Mouse (Mus musculus) embryonic facial prominence, embryonic 11.5 days (tissue): Measurements from ENCODE around the gene Ranbp9. TPM values are rescaled to one million over a fixed set of nuclear protein-coding genes. Genes with fewer than 3 reads are reported as not detected.

Source experiments
- ATAC-seq: fragments of 200-750 bp; cut with Nextera tagmentation; replicated peaks from 2 replicates; pipeline ENCODE4 v1.8.0; 2017; ENCODE audit warnings: low read depth; ENCODE audit not compliant: insufficient number of reproducible peaks, low FRiP score, low TSS enrichment
- DNase-seq: peaks from one replicate; pipeline ENCODE4 v3.0.0-alpha.2; 2015; ENCODE audit warnings: low spot score
- H3K27ac ChIP-seq: fragments of 300-500 bp; sonication (generic); replicated peaks from 2 replicates; pipeline ENCODE4 v1.5.1; 2014; ENCODE audit warnings: mild to moderate bottlenecking, low read depth, low read length, control low read depth
- H3K27me3 ChIP-seq: fragments of 300-500 bp; sonication (generic); 2 replicates; pipeline ENCODE4 v1.6.1; 2014; ENCODE audit warnings: mild to moderate bottlenecking, low read length, moderate library complexity, mixed read lengths; ENCODE audit not compliant: control insufficient read depth, insufficient read depth
- H3K36me3 ChIP-seq: fragments of 300-500 bp; sonication (generic); replicated peaks from 2 replicates; pipeline ENCODE4 v1.6.1; 2014; ENCODE audit warnings: low read depth, mild to moderate bottlenecking, low read length, moderate library complexity, mixed read lengths; ENCODE audit not compliant: control insufficient read depth, insufficient read depth
- H3K4me1 ChIP-seq: fragments of 300-500 bp; sonication (generic); 2 replicates; pipeline ENCODE4 v1.6.1; 2014; ENCODE audit warnings: low read length, mixed read lengths; ENCODE audit not compliant: control insufficient read depth, insufficient read depth
- H3K4me2 ChIP-seq: fragments of 300-500 bp; sonication (generic); 2 replicates; pipeline ENCODE4 v1.6.1; 2014; ENCODE audit warnings: low read depth, mild to moderate bottlenecking, control low read depth, low read length, moderate library complexity
- H3K4me3 ChIP-seq: fragments of 300-500 bp; sonication (generic); 2 replicates; pipeline ENCODE4 v1.5.1; 2014; ENCODE audit warnings: low read depth, low read length, control low read depth
- H3K9ac ChIP-seq: fragments of 300-500 bp; sonication (generic); replicated peaks from 2 replicates; pipeline ENCODE4 v1.6.1; 2014; ENCODE audit warnings: mild to moderate bottlenecking, control low read depth, low read length
- H3K9me3 ChIP-seq: fragments of 300-500 bp; sonication (generic); replicated peaks from 2 replicates; pipeline ENCODE4 v1.6.1; 2016; ENCODE audit warnings: mild to moderate bottlenecking, low read length, inconsistent platforms, mixed read lengths; ENCODE audit not compliant: control insufficient read depth
- WGBS: fragments of 180-500 bp; shearing (Covaris S2); extraction: QIAGEN DNeasy Blood & Tissue Kit; methylation state at CpG from one replicate; pipeline ENCODE4 v1.1.7; 2014; 5-methylcytosine and 5-hydroxymethylcytosine counted together
- polyA plus RNA-seq: library from polyadenylated mRNA; unstranded; fragments of >200 nt; fragmentation: Nextera tagmentation; extraction: Ambion mirVana; gene quantifications from 2 replicates; pipeline ENCODE4 v1.2.1, GENCODE M21; 2014

Gene Ranbp9
- polyA plus RNA-seq, 1 experiment from 2014 or later, result 14.9 TPM

DNA sequence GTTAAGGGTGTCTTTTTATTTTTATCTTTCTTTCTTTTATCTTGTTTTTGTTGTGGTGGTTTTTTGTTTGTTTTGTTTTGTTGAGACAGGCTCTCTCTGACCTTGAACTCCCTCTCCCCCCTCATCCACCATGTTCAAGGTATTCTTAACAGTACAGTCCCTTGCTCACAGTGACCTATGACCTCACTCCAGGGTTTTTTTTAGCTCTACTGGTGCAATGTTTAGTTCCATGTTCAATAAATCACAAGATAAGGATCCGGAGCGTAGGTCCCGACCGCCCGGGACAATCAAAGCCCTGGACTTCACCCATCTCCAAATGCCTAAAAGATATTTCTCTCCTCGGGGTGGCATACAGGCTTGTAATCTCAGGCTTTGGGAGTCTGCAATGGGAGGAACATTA, 111.0 kb downstream of the Ranbp9 start:
- no peak overlapping the region for H3K4me2 ChIP-seq
- H3K36me3 ChIP-seq, result no peaks in the 10 kb centered on the region; the same call in 1 of the 2 replicates
- DNase-seq (no peak), ATAC-seq (no peak)
- H3K27ac ChIP-seq, result no peak overlapping the region
- no peak overlapping the region for H3K4me3 ChIP-seq
- WGBS, result 95% methylated on average over 6 of the region's 6 CpGs
- no peaks in the 10 kb centered on the region for H3K4me1 ChIP-seq
- H3K9ac ChIP-seq, result no peak overlapping the region
- H3K9me3 ChIP-seq, result no peaks in the 10 kb centered on the region
- H3K27me3 ChIP-seq, result no peaks in the 10 kb centered on the region

DNA sequence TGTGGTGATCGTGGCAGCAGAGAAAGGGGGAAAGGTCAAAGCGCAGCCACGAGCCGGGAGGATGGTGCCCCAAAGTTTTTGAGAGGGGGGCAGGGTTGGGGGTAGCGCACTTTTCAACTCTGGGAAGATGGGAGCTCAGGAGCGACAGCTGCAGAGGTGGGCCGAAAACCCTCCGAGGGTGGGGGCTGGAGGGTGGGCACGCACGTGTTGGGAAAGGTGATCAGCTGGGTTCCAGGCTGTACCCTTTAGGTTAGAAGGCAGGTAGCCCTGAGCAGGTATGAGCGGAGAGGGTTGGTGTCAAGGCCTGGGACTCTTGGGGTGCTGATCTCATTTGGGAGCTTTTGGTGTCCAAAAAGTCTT, 115.3 kb downstream of the Ranbp9 start:
- H3K27me3 ChIP-seq, result no peaks in the 10 kb centered on the region
- 10% methylated on average over 11 of the region's 11 CpGs for WGBS
- DNase-seq (no peak), ATAC-seq (peak; percentile 40; the same call in 1 of the 2 replicates)
- no peaks in the 10 kb centered on the region for H3K9me3 ChIP-seq
- H3K36me3 ChIP-seq, result no peaks in the 10 kb centered on the region
- H3K9ac ChIP-seq, result peak overlapping the region; percentile 86
- H3K4me1 ChIP-seq, result no peaks in the 10 kb centered on the region
- H3K4me3 ChIP-seq, result peak overlapping the region; percentile 59
- H3K4me2 ChIP-seq, result peak overlapping the region; percentile 80
- peak overlapping the region; percentile 65 for H3K27ac ChIP-seq

DNA sequence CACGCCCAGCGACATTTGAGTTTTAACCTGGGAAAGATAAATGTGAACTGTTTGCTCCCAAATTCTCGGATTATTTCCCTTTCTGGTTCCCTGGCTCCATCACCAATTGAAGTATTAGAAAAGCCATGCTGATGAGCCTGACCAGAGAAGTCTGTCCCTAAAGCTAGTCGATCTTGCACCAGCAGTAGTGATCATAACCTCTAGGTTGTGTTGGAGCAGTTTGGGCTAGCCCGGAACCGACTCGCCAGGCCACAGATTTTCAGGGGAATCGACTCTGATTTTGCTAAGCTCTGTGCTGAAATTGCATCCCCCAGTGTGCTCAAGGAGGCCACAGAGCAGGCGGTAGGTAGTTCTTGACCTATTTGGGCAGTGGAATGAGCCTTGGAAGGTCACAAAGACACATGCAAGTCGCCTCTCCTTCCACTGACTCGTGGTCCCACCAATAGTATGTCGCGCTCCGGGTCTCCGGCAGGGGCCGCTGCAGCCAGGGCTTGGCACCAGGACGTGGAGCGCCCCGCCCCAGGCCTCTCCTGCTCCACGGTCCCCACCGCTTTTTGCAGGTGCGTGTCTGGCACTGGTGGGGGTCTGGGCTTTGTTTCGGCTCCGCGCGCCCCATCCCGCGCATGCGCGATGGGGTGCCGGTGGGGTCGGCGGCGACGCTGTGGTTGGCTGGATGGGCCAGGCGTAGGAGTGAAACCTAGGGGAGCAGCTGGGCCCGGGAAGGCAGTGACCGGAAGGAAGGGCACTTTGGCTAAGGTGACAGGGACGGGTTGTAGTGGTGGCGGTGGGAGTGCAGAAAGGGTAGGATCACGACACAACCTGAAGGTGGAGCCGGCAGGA, 115.9 kb downstream of the Ranbp9 start, which contains the start of gene Sirt5:
Gene Sirt5 (plus strand): TSS at position 512 of the 840 bp plus-strand sequence.
- Histone ChIP-seq H3K36me3 (no peaks in the 10 kb centered on the region), H3K27me3 (no peaks in the 10 kb centered on the region), H3K9ac (peak within 1 kb of the TSS; percentile 86), H3K4me2 (peak within 1 kb of the TSS; percentile 80), H3K4me3 (peak within 1 kb of the TSS; percentile 59), H3K27ac (peak within 1 kb of the TSS; percentile 65), H3K4me1 (no peaks in the 10 kb centered on the region), H3K9me3 (no peaks in the 10 kb centered on the region)
- WGBS, result 15% methylated on average over 42 of the region's 42 CpGs
- DNase-seq, result peak; percentile 95
- peak; percentile 96 for ATAC-seq

DNA sequence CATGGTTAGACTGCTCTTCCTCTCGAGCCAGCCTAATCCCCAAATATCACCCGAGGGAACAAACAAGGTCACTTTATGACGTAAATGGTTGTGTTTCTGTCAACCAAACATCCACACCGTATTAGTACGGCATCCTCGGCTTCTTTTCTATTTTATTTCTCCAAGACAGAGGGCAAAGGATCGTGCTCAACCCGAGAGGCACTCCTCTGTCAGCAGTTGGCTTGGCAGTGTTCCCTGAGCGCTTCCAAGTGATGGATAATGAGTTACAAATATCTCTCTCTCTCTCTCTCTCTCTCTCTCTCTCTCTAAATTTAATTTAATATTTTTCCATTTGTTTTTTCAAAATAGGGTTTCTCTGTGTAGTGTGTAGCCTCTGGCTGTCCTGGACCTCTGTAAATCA, 118.7 kb downstream of the Ranbp9 start:
- 81% methylated on average over 9 of the region's 9 CpGs for WGBS
- ATAC-seq, result no peak
- H3K9ac ChIP-seq, result no peak overlapping the region
- no peak overlapping the region for H3K4me2 ChIP-seq
- DNase-seq, result no peak
- H3K9me3 ChIP-seq, result no peaks in the 10 kb centered on the region
- H3K4me1 ChIP-seq, result no peaks in the 10 kb centered on the region
- no peaks in the 10 kb centered on the region for H3K36me3 ChIP-seq
- no peak overlapping the region for H3K27ac ChIP-seq
- H3K4me3 ChIP-seq, result no peak overlapping the region
- H3K27me3 ChIP-seq, result no peaks in the 10 kb centered on the region

DNA sequence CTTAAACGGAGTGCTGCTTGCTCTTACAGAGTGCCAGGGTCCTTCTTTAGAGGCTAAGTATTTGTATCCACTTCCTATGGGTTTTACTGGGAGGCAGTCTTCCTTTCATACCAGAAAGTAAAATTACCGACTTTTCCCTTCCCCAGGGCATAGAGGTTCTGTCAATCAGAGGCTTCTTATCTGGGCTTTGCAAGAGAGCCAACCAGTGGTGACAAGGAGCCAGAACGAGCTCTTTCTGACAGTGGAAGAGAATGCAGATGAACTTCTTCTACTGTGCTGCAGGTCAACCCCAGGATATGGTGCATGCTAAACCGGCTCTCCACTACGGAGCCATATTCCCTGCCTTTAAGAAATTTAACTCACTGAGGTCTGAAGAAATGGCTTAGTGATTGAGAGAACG, 120.5 kb downstream of the Ranbp9 start:
- H3K4me1 ChIP-seq, result no peaks in the 10 kb centered on the region

DNA sequence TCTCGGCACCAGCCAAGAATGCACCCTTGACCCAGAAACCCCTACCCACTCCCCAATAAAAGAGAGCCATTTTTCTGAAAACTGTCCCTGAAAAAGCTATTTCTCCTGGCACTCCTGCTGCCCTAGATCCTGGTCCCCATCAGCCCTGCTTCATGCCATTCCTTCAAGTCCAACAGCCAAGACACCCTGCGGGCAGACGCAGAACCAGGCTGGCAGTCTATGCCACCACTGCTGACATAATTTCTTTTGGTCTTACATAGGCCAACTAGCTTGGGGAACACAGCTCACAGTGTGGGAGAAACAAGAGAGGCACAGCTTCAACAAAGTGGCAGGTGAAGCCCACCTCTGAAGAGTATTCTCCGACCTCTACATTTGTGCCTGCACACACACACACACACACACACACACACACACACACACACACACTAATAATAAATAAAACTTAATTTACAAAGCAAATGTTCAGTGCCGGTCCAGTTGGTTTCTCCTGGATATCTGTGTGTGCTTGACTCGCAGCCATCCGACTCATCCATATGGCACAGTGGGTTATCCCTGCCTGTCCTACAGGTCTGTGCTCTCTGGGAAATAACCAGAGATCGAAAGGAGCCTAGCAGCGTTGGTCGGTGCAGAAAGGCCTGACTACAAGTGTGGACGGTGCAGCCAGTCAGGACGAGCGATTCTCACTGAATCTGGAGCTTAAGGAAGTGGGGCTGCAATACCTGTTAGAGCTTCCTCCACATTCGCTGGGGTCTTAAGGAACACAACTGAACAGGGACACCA, 124.5 kb downstream of the Ranbp9 start:
- no peak for ATAC-seq
- no peak for DNase-seq
- no peaks in the 10 kb centered on the region for H3K36me3 ChIP-seq
- no peaks in the 10 kb centered on the region for H3K27me3 ChIP-seq
- no peak overlapping the region for H3K4me3 ChIP-seq
- 82% methylated on average over 14 of the region's 14 CpGs for WGBS
- H3K4me2 ChIP-seq, result no peak overlapping the region
- H3K4me1 ChIP-seq, result no peaks in the 10 kb centered on the region
- no peak overlapping the region for H3K27ac ChIP-seq
- no peaks in the 10 kb centered on the region for H3K9me3 ChIP-seq
- no peak overlapping the region for H3K9ac ChIP-seq

More for the DNA sequence above, 120.5 kb downstream of the Ranbp9 start:
- Histone ChIP-seq H3K36me3 (no peaks in the 10 kb centered on the region), H3K4me3 (no peak overlapping the region), H3K27me3 (no peaks in the 10 kb centered on the region), H3K4me2 (no peak overlapping the region), H3K9ac (no peak overlapping the region), H3K27ac (no peak overlapping the region), H3K9me3 (no peaks in the 10 kb centered on the region)
- WGBS, result 62% methylated on average over 6 of the region's 6 CpGs
- DNase-seq, result no peak
- no peak for ATAC-seq

DNA sequence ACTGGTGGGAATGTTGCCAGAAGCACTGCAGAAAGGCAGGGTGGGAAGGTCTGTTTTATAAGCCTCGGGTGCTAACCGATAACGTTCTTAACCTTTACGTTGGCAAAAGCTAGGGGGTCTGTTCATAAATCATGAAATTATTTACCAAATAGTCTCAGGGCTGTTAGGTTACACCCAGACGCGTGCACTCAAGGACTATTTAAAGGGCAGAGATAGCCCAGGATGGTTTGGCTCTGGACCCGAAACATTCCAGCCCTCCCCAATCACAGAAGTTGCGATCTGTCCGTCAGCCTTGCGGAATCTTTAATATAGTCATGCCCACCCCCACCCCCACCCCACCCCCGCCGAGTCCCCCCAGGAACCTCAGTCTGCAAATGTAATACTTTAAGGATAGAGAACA, 126.7 kb downstream of the Ranbp9 start:
- Histone ChIP-seq H3K27ac (no peak overlapping the region), H3K9ac (no peak overlapping the region), H3K4me1 (no peaks in the 10 kb centered on the region), H3K9me3 (no peaks in the 10 kb centered on the region), H3K36me3 (no peaks in the 10 kb centered on the region), H3K4me2 (no peak overlapping the region), H3K4me3 (no peak overlapping the region), H3K27me3 (no peaks in the 10 kb centered on the region)
- 84% methylated on average over 12 of the region's 12 CpGs for WGBS
- no peak for DNase-seq
- no peak for ATAC-seq

DNA sequence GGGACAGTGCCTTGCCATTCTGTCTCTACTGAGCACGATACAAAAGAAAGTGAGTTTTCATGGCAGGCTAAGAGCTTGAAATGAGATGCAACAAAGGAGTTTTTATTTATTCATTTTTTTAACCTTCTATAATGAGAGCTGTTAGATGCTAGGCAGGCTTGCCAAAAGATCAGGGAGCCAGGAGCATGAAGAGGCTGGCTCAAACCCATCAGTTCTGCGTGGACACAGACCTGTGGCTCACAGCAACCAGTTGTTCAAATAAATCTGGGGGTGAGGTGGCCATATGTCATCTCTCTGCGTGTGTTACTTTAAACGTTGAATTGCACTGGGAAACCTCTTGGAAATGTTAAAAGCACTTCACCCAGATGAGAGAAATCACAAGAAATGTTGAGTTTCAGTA, 127.7 kb downstream of the Ranbp9 start:
- H3K9ac ChIP-seq, result no peak overlapping the region
- no peaks in the 10 kb centered on the region for H3K27me3 ChIP-seq
- 77% methylated on average over 4 of the region's 4 CpGs for WGBS
- H3K4me2 ChIP-seq, result no peak overlapping the region
- no peak overlapping the region for H3K4me3 ChIP-seq
- H3K9me3 ChIP-seq, result no peaks in the 10 kb centered on the region
- DNase-seq (no peak), ATAC-seq (no peak)
- no peaks in the 10 kb centered on the region for H3K36me3 ChIP-seq
- no peaks in the 10 kb centered on the region for H3K4me1 ChIP-seq
- no peak overlapping the region for H3K27ac ChIP-seq
